Mouse (Mus musculus) ES-E14 (cell line): ENCODE results near the gene 5730522E02Rik. TPM values are rescaled to one million over a fixed set of nuclear protein-coding genes. Genes with fewer than 3 reads are reported as not detected.

ENCODE experiments used
- DNase-seq: peaks from one replicate; pipeline ENCODE4 v3.0.0-alpha.2; 2013; ENCODE audit warnings: low read depth, low spot score
- H3K27ac ChIP-seq: 2 replicates; pipeline ENCODE4 v1.5.1; 2012; ENCODE audit warnings: low read depth, mild to moderate bottlenecking, low read length, moderate library complexity, mixed read lengths; ENCODE audit not compliant: poor library complexity, insufficient read depth, severe bottlenecking
- H3K36me3 ChIP-seq: 2 replicates; pipeline ENCODE4 v1.6.1; 2012; ENCODE audit warnings: mild to moderate bottlenecking, low read length, moderate library complexity, mixed read lengths; ENCODE audit not compliant: control insufficient read depth, poor library complexity, insufficient read depth, severe bottlenecking
- H3K4me1 ChIP-seq, 2 experiments: fragments of 150-350 bp in 1 of 2; sonication (generic) in 1 of 2; 2 replicates each; pipeline ENCODE4 v1.6.1; 2012; ENCODE audit warnings: low read length in 2 of 2, mild to moderate bottlenecking in 1 of 2, mixed read lengths in 1 of 2; ENCODE audit not compliant: control insufficient read depth in 2 of 2, insufficient read depth in 2 of 2, poor library complexity in 1 of 2
- H3K4me3 ChIP-seq, 2 experiments: fragments of 150-350 bp in 1 of 2; sonication (generic) in 1 of 2; 2 replicates each; pipeline ENCODE4 v1.5.1; 2012; ENCODE audit warnings: low read length in 2 of 2, low read depth in 1 of 2, mild to moderate bottlenecking in 1 of 2, mixed read lengths in 1 of 2; ENCODE audit not compliant: insufficient read depth in 1 of 2, poor library complexity in 1 of 2, severe bottlenecking in 1 of 2
- H3K9ac ChIP-seq: 2 replicates; pipeline ENCODE4 v1.6.1; 2012; ENCODE audit warnings: low read depth, mild to moderate bottlenecking, low read length, mixed read lengths; ENCODE audit not compliant: poor library complexity, insufficient read depth, severe bottlenecking
- H3K9me3 ChIP-seq: fragments of 150-350 bp; sonication (generic); 2 replicates; pipeline ENCODE4 v1.6.1; 2012; ENCODE audit warnings: low read depth, mild to moderate bottlenecking, low read length; ENCODE audit not compliant: control insufficient read depth, insufficient read depth
- CHD2 ChIP-seq: IDR thresholded peaks from 2 replicates; pipeline ENCODE4 v1.6.1; 2014; ENCODE audit warnings: mild to moderate bottlenecking, low read depth, low read length, inconsistent platforms
- HCFC1 ChIP-seq: IDR thresholded peaks from 2 replicates; pipeline ENCODE4 v1.6.1; 2012; ENCODE audit warnings: low read length, inconsistent platforms, borderline replicate concordance; ENCODE audit not compliant: insufficient read depth
- MAFK ChIP-seq: IDR thresholded peaks from 2 replicates; pipeline ENCODE4 v1.6.1; 2014; ENCODE audit warnings: mild to moderate bottlenecking, low read depth, low read length, inconsistent platforms; ENCODE audit not compliant: insufficient read depth
- ZC3H11A ChIP-seq: IDR thresholded peaks from 2 replicates; pipeline ENCODE4 v1.6.1; 2012; ENCODE audit warnings: low read depth, mild to moderate bottlenecking, inconsistent platforms, low read length, borderline replicate concordance
- ZNF384 ChIP-seq: IDR thresholded peaks from 2 replicates; pipeline ENCODE4 v1.6.1; 2012; ENCODE audit warnings: low read depth, low read length, inconsistent platforms
- in situ Hi-C, 2 experiments: fragments of 600-800 bp; cut with MboI; formaldehyde crosslinking; loops; one replicate each; pipeline ENCODE4 v1.15.1; 2025; ENCODE audit warnings: low sequenced_read_pairs in 2 of 2, inconsistent platforms in 1 of 2; ENCODE audit not compliant: unreplicated experiment in 2 of 2
- total RNA-seq: library from RNA; depleted of rRNA; stranded (reverse); fragments of 300-350 nt; gene quantifications from 2 replicates; pipeline ENCODE4 v1.2.3, GENCODE M21; 2012

The 5730522E02Rik gene
- total RNA-seq, 1 experiment: 0.62 TPM

- in situ Hi-C loops: no loop called here
Observed at GRCm38 (mm10) chr11:25772231-25772630, 438.3 kb downstream of the 5730522E02Rik start.

DNA sequence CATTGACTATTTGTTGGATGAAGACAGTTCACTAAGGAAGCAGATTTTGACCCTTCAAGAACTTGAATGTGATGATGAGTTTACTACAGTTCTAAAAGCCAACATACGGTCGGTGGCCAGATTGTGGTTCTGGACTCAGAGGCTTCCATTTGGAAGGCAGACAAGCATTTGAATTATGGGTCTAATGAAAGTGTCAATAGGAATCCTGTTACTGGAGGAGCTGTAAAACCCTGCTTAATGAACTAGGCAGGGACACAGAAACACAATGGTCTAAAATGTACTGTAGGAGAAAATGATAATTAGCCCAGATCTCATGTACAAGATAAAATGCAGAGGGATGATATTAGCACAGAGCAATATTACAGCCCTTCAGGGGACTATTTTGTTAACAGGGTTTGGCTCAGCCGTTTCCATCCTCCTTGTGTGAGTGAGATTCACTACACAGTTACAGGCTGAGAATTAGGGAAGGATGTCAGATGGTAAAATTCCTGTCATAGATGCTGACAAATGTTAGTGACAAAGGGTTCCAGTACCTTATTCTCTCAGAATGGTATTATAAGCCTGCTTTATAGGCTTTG is 439.5 kb downstream of the 5730522E02Rik start:
- no peak for TF ChIP-seq CHD2
- no peak for TF ChIP-seq HCFC1
- no peak for TF ChIP-seq ZNF384
- no peak for TF ChIP-seq MAFK
- TF ChIP-seq ZC3H11A: no peak
- in situ Hi-C loops: no loop called here
- Histone ChIP-seq H3K9me3 (no peaks in the 10 kb centered on the region), H3K9ac (no peak overlapping the region), H3K27ac (no peak overlapping the region), H3K36me3 (no peaks in the 10 kb centered on the region), H3K4me1 (no peaks in the 10 kb centered on the region; a peak in 1 of 4 replicates), H3K4me3 (no peak overlapping the region)
- DNase-seq: no peak

More at GRCm38 (mm10) chr11:25772231-25772630, 438.3 kb downstream of the 5730522E02Rik start:
- Histone ChIP-seq H3K36me3 (no peaks in the 10 kb centered on the region), H3K9ac (no peak overlapping the region), H3K4me1 (no peaks in the 10 kb centered on the region; a peak in 1 of 4 replicates), H3K9me3 (no peaks in the 10 kb centered on the region), H3K27ac (no peak overlapping the region), H3K4me3 (no peak overlapping the region)
- no peak for DNase-seq
- no peak for TF ChIP-seq MAFK

DNA sequence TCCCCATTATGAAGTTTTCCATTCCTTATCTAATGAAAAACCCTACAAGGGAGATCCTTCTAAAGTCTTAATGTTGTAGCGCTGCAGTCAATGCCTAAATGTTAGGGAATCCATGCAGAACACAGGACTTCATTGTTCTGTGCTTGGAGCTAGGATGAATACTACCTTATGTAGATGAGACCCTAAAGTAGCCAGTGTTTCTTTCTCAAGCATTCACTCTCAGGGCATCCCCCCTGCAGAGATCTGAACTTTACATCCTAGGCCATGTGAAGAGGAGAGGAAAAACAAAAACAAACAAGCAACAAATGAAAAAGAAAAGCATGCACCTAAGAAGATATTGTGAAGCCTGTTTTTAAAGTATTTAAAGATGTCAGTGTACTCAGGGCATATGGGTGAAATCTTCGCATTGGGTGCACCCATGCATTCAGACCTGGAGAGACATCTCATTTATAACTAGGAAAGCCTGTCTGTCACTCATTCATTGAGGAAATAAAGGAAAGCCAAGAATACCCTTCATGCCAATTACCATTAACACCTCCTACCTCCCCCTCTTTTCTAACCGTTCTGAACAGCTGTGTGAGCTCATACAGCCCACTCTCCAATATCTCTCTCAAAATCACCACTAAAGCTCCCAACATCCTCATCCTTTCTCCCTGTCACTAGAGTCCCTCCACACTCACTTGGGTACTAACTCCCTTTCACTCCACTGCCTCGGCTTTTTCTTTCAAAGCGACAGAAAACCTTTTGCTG is 442.8 kb downstream of the 5730522E02Rik start:
- H3K4me1 ChIP-seq: no peaks in the 10 kb centered on the region; a peak in 1 of 4 replicates
- no peaks in the 10 kb centered on the region for H3K9me3 ChIP-seq
- in situ Hi-C loops: no loop called here
- no peak for DNase-seq
- no peak overlapping the region for H3K4me3 ChIP-seq
- H3K9ac ChIP-seq: no peak overlapping the region
- H3K36me3 ChIP-seq: no peaks in the 10 kb centered on the region
- TF ChIP-seq MAFK (no peak), HCFC1 (no peak), ZNF384 (no peak), CHD2 (no peak), ZC3H11A (no peak)
- H3K27ac ChIP-seq: no peak overlapping the region

DNA sequence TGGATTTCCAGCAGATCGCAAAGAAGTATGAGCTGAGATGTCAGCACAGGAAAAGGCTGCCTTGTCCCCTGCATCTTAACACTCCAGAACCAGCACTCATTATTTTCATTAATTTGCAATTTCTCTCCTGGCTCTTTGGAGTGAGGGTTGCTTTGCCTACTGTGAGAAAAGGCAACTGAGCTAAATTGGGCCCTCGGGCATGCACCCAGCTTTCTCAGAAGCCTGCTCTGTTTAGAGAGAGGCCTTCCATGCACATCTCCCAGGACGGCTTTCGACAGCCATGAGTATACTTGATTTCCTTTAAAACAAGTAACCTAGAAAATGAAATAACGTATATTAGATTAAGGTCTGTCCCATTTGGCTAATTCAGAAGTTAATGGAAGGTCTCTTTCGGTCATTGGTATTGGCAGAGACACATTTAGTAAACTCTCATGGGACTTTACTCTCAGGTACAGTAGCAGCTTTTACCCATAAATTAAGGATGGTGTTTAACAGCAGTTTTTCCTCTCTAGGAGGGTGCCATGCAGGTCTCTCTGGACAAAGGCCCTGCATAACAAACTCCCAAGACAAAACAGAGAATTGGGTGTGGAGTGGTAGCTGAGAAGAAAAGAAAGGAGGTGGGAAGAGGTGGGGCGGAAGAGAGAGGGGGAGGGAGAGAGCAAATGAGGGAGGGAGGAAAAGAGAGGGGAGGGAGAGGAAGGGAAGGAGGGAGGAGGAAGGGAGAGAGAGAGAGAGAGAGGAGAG is 457.2 kb downstream of the 5730522E02Rik start:
- TF ChIP-seq MAFK (no peak), HCFC1 (no peak), CHD2 (no peak)
- no peak for DNase-seq
- no peaks in the 10 kb centered on the region for H3K9me3 ChIP-seq
- H3K9ac ChIP-seq: no peak overlapping the region
- in situ Hi-C loops: no loop called here
- peaks cover 0 to 3% of the 10 kb centered on the region in 2 experiments; a peak in 2 of 4 replicates for H3K4me1 ChIP-seq
- no peaks in the 10 kb centered on the region for H3K36me3 ChIP-seq
- H3K27ac ChIP-seq: no peak overlapping the region
- H3K4me3 ChIP-seq: no peak overlapping the region
